Mouse (Mus musculus) heart, embryonic 12.5 days (tissue): ENCODE results near the gene Hnrnpu. TPM values are rescaled to one million over a fixed set of nuclear protein-coding genes. Genes with fewer than 3 reads are reported as not detected.

ENCODE experiments used
- ATAC-seq: fragments of 200-750 bp; cut with Nextera tagmentation; 2 replicates; pipeline ENCODE4 v1.8.0; 2017; ENCODE audit warnings: moderate TSS enrichment, moderate library complexity; ENCODE audit not compliant: insufficient number of reproducible peaks, low FRiP score
- H3K27ac ChIP-seq: fragments of 300-500 bp; sonication (generic); 2 replicates; pipeline ENCODE4 v1.5.1; 2016; ENCODE audit warnings: mild to moderate bottlenecking, moderate library complexity; ENCODE audit not compliant: poor library complexity, severe bottlenecking
- H3K27me3 ChIP-seq: fragments of 300-500 bp; sonication (generic); replicated peaks from 2 replicates; pipeline ENCODE4 v1.6.1; 2016; ENCODE audit warnings: mild to moderate bottlenecking, moderate library complexity
- H3K36me3 ChIP-seq: fragments of 300-500 bp; sonication (generic); 2 replicates; pipeline ENCODE4 v1.6.1; 2016; ENCODE audit warnings: mild to moderate bottlenecking, moderate library complexity
- H3K4me1 ChIP-seq: fragments of 300-500 bp; sonication (generic); replicated peaks from 2 replicates; pipeline ENCODE4 v1.6.1; 2016; ENCODE audit warnings: mild to moderate bottlenecking
- H3K4me2 ChIP-seq: fragments of 300-500 bp; sonication (generic); 2 replicates; pipeline ENCODE4 v1.6.1; 2016; ENCODE audit warnings: mild to moderate bottlenecking, moderate library complexity
- H3K4me3 ChIP-seq: fragments of 300-500 bp; sonication (generic); 2 replicates; pipeline ENCODE4 v1.5.1; 2016; ENCODE audit warnings: mild to moderate bottlenecking
- H3K9ac ChIP-seq: fragments of 300-500 bp; sonication (generic); 2 replicates; pipeline ENCODE4 v1.6.1; 2016; ENCODE audit warnings: mild to moderate bottlenecking, moderate library complexity
- H3K9me3 ChIP-seq: fragments of 300-500 bp; sonication (generic); replicated peaks from 2 replicates; pipeline ENCODE4 v1.6.1; 2016; ENCODE audit warnings: mild to moderate bottlenecking, moderate library complexity
- WGBS: fragments of 180-500 bp; shearing (Covaris S2); methylation state at CpG from one replicate; pipeline ENCODE4 v1.1.7; 2016; 5-methylcytosine and 5-hydroxymethylcytosine counted together
- polyA plus RNA-seq: library from polyadenylated mRNA; unstranded; fragments of >200 nt; fragmentation: Nextera tagmentation; extraction: Ambion mirVana; gene quantifications from 2 replicates; pipeline ENCODE4 v1.2.1, GENCODE M21; 2016

The Hnrnpu gene
- 482 and 495 TPM in 2 replicates for polyA plus RNA-seq

- Histone ChIP-seq H3K9ac (peak within 1 kb of the TSS; percentile 100), H3K4me2 (peak within 1 kb of the TSS; percentile 77), H3K4me1 (peaks cover 14% of the 10 kb centered on the region), H3K4me3 (peak within 1 kb of the TSS; percentile 98), H3K9me3 (no peaks in the 10 kb centered on the region), H3K27ac (peak within 1 kb of the TSS; percentile 100), H3K27me3 (no peaks in the 10 kb centered on the region), H3K36me3 (peaks cover 18% of the 10 kb centered on the region)
- WGBS = under 1% methylated on average over 73 of the region's 73 CpGs
- ATAC-seq = peak; percentile 91
These were observed at the start of gene Hnrnpu for GRCm38 (mm10) chr1:178337551-178338317. TSS of gene Hnrnpu (minus strand) at chr1:178337797.

- Histone ChIP-seq H3K27ac (no peak overlapping the region), H3K36me3 (no peaks in the 10 kb centered on the region), H3K9ac (no peak overlapping the region), H3K4me1 (peaks cover 4% of the 10 kb centered on the region), H3K4me3 (no peak overlapping the region), H3K27me3 (no peaks in the 10 kb centered on the region), H3K9me3 (no peaks in the 10 kb centered on the region), H3K4me2 (no peak overlapping the region)
- ATAC-seq = no peak
These were observed 44.6 kb upstream of the Hnrnpu start for GRCm38 (mm10) chr1:178382165-178382564.

DNA sequence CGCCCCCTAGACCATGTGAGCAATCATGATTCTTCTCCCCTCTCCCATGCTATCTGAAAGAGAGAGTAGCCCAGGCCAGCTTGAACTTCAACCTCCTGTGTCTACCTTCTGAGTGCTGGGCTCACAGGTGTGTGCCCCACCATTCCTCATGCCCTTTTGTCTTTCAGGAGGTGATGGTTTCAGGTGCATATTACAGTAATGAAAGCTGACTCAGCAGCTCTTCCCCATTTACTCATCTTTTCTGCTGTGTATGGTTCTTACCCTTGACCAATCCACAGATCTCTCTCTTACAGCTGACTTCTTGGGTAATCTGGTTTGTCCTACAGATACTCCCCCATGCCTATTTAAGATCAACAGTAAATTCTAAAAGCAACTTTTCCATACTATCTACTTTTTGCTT lies 41.6 kb upstream of the Hnrnpu start:
- 92% methylated on average over 1 of the region's 1 CpGs for WGBS
- Histone ChIP-seq H3K9me3 (no peaks in the 10 kb centered on the region), H3K4me1 (peaks cover 4% of the 10 kb centered on the region), H3K36me3 (no peaks in the 10 kb centered on the region), H3K27me3 (no peaks in the 10 kb centered on the region), H3K4me3 (no peak overlapping the region), H3K27ac (no peak overlapping the region), H3K4me2 (no peak overlapping the region), H3K9ac (no peak overlapping the region)
- ATAC-seq = no peak

DNA sequence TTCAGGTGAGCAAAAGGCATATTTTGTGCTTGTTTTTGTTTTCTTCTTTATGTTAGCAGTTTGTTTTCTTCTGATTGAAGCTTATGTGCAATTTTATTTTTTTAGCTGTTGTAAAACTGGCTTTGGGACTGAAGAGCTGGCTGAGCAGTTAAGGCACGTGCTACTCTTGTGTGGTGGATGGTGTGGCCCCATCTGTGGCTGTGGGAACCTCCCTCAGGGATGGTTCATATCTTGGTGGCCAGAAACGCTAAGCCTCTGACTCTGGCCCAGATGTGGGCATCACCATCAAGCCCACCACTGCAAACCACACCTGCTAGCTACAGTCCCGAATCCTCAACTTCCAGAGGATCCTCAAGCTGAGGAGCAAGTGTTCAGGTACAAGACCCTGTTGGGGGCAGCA lies 40.5 kb upstream of the Hnrnpu start:
- no peak overlapping the region for H3K4me3 ChIP-seq
- no peak for ATAC-seq
- H3K36me3 ChIP-seq = no peaks in the 10 kb centered on the region
- no peak overlapping the region for H3K27ac ChIP-seq
- WGBS = 68% methylated on average over 3 of the region's 3 CpGs
- H3K9ac ChIP-seq = no peak overlapping the region
- H3K4me1 ChIP-seq = peaks cover 4% of the 10 kb centered on the region
- no peaks in the 10 kb centered on the region for H3K27me3 ChIP-seq
- H3K9me3 ChIP-seq = no peaks in the 10 kb centered on the region
- H3K4me2 ChIP-seq = no peak overlapping the region

- H3K36me3 ChIP-seq = no peaks in the 10 kb centered on the region
- H3K27me3 ChIP-seq = no peaks in the 10 kb centered on the region
- H3K27ac ChIP-seq = no peak overlapping the region
- no peak overlapping the region for H3K9ac ChIP-seq
- no peak for ATAC-seq
- 70% methylated on average over 2 of the region's 2 CpGs for WGBS
- H3K4me1 ChIP-seq = no peaks in the 10 kb centered on the region
- no peak overlapping the region for H3K4me2 ChIP-seq
- H3K9me3 ChIP-seq = no peaks in the 10 kb centered on the region
- no peak overlapping the region for H3K4me3 ChIP-seq
These were observed 39.3 kb upstream of the Hnrnpu start for GRCm38 (mm10) chr1:178376907-178377306.

DNA sequence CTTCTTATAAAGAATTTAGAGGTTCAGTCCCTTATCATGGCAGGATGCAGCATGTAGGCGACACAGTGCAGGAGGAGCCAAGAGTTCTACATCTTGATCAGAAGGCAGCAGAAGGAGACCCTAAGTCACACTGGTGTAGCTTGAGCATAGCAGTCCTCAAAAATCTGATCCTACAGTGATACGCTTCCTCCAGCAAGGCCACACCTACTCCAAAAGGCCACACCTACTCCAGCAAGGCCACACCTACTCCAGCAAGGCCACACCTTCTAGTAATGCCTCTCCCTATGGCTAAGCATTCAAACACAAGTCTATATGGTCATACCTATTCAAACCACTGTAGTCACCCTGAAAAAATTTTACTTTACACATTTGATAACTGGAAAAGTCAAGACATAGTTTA lies 38.5 kb upstream of the Hnrnpu start:
- H3K4me2 ChIP-seq = no peak overlapping the region
- no peaks in the 10 kb centered on the region for H3K36me3 ChIP-seq
- no peaks in the 10 kb centered on the region for H3K4me1 ChIP-seq
- no peak overlapping the region for H3K9ac ChIP-seq
- H3K27ac ChIP-seq = no peak overlapping the region
- no peaks in the 10 kb centered on the region for H3K27me3 ChIP-seq
- H3K4me3 ChIP-seq = no peak overlapping the region
- WGBS = 74% methylated on average over 2 of the region's 2 CpGs
- H3K9me3 ChIP-seq = no peaks in the 10 kb centered on the region
- ATAC-seq = 0 out of 2 replicates have a peak, but pooled peaks have one; percentile 29

GRCm38 (mm10) chr1:178375381-178375780 lies 37.8 kb upstream of the Hnrnpu start:
- Histone ChIP-seq H3K4me1 (no peaks in the 10 kb centered on the region), H3K27ac (no peak overlapping the region), H3K27me3 (no peaks in the 10 kb centered on the region), H3K36me3 (no peaks in the 10 kb centered on the region), H3K4me2 (no peak overlapping the region), H3K9me3 (no peaks in the 10 kb centered on the region), H3K9ac (no peak overlapping the region), H3K4me3 (no peak overlapping the region)
- no peak for ATAC-seq

GRCm38 (mm10) chr1:178372681-178373080 lies 35.1 kb upstream of the Hnrnpu start:
- Histone ChIP-seq H3K27me3 (no peaks in the 10 kb centered on the region), H3K4me2 (no peak overlapping the region), H3K4me3 (no peak overlapping the region), H3K9me3 (no peaks in the 10 kb centered on the region), H3K4me1 (peaks cover 16% of the 10 kb centered on the region), H3K27ac (no peak overlapping the region), H3K9ac (no peak overlapping the region), H3K36me3 (no peaks in the 10 kb centered on the region)
- no peak for ATAC-seq
- 76% methylated on average over 4 of the region's 4 CpGs for whole genome bisulfite sequencing

GRCm38 (mm10) chr1:178369272-178369651 lies 31.7 kb upstream of the Hnrnpu start:
- Histone ChIP-seq H3K27me3 (no peaks in the 10 kb centered on the region), H3K27ac (peak overlapping the region; percentile 93), H3K4me1 (peaks cover 18% of the 10 kb centered on the region), H3K9me3 (no peaks in the 10 kb centered on the region), H3K36me3 (no peaks in the 10 kb centered on the region), H3K4me3 (peak overlapping the region; percentile 58), H3K4me2 (peak overlapping the region; percentile 81), H3K9ac (peak overlapping the region; percentile 79)
- peak; percentile 82 for ATAC-seq
- WGBS = under 1% methylated on average over 11 of the region's 11 CpGs

GRCm38 (mm10) chr1:178368548-178369271 lies 31.1 kb upstream of the Hnrnpu start:
- H3K9ac ChIP-seq = peak overlapping the region; percentile 79
- H3K4me3 ChIP-seq = peak overlapping the region; percentile 58
- H3K4me2 ChIP-seq = peak overlapping the region; percentile 81
- peak; percentile 97 for ATAC-seq
- no peaks in the 10 kb centered on the region for H3K27me3 ChIP-seq
- WGBS = 2% methylated on average over 36 of the region's 36 CpGs
- H3K36me3 ChIP-seq = no peaks in the 10 kb centered on the region
- H3K9me3 ChIP-seq = no peaks in the 10 kb centered on the region
- H3K27ac ChIP-seq = peak overlapping the region; percentile 93
- peaks cover 18% of the 10 kb centered on the region for H3K4me1 ChIP-seq

- Histone ChIP-seq H3K9me3 (no peaks in the 10 kb centered on the region), H3K4me3 (no peak overlapping the region), H3K27me3 (no peaks in the 10 kb centered on the region), H3K27ac (peak overlapping the region; percentile 93), H3K4me2 (peak overlapping the region; percentile 81; the same call in 1 of the 2 replicates), H3K36me3 (no peaks in the 10 kb centered on the region), H3K4me1 (peaks cover 18% of the 10 kb centered on the region), H3K9ac (no peak overlapping the region)
- WGBS = 55% methylated on average over 6 of the region's 6 CpGs
- ATAC-seq = no peak
These were observed 30.5 kb upstream of the Hnrnpu start for GRCm38 (mm10) chr1:178368121-178368520.
